Mouse (Mus musculus): ENCODE data around the gene Mfap4.

The Mfap4 gene

GRCm38 (mm10) chr11:61518871-61519270 is 33.6 kb downstream of the Mfap4 start:
- DNase-seq (ENCODE audit: low spot score) = no peak

DNA sequence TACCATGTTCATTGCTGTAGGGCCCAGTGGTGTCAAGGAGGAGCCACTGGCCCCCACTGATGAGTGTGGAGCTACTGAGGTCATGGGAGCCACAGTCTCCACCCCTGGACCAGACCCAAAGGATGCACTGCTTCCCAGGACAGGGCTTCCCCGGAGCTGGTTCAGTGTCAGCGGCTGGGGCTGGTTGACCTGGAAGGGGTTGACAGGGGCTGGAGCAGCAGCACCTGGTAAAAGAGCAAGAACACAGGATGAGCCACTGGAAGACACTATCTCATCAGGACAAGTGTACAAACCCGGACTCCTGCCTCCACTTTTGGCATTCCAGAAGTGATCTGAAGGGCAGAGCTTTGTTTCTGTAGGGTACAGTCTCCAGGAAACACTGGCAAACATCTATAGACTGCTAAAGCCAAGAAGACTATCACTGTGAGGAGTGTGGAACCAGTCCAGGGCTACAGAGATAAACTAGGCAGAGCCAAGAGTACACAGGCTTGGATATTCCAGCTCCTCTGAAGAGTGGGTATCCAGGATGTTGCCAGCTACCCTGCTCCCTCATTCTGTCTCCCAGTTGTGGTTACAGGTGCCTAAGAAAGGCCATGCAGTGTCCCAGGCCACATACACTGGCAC is 34.4 kb downstream of the Mfap4 start:
- DNase-seq (ENCODE audit: low spot score) = no peak

DNA sequence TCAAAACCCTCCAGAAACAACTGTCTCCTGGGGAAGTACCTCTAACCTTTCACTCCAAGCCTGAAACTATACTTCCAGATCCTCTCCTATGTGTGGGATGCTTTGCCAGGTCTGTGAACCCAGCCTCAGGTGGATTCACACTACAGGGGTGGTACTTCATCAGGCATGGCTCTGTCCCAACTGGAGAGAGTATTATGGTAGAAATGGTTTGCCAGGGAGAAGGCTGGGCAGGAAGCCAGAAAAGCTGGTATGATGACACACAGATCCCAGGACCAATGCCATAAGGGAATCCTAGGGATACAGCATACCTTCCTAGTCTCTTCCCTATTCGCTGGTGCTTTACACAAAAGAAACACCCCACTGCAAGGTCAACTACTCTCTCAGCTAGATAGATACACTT is 41.6 kb downstream of the Mfap4 start:
- no peak for DNase-seq (ENCODE audit: low spot score)

- no peak for DNase-seq (ENCODE audit: low spot score)
These were observed 44.1 kb downstream of the Mfap4 start for GRCm38 (mm10) chr11:61529268-61529713.

- DNase-seq (ENCODE audit: low spot score) = no peak
These were observed 47.6 kb downstream of the Mfap4 start for GRCm38 (mm10) chr11:61532820-61533219.

- DNase-seq (ENCODE audit: low spot score) = no peak
These were observed 48.3 kb downstream of the Mfap4 start for GRCm38 (mm10) chr11:61533571-61533970.

GRCm38 (mm10) chr11:61535530-61535929 is 50.3 kb downstream of the Mfap4 start:
- DNase-seq (ENCODE audit: low spot score) = no peak

DNA sequence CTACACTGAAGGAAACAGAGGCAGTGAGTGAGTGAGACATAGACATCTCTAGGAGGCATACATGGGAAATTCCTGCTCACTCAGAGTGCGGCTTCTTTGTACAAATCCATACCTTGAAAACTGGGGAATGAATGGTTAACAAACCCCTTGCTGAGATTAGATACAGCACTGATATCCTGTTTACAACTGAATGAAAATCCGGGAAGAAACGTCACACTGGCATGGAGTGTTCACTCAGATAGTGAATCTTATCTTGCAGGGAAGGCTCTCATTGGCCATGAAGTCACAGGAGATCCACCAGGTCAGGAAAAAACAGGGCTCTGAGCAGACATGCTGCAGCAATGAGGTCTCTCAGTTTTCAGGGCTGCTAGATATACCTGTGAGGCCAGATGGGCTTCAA is 51.7 kb downstream of the Mfap4 start:
- DNase-seq (ENCODE audit: low spot score) = no peak

- DNase-seq (ENCODE audit: low spot score) = no peak
These were observed 52.1 kb downstream of the Mfap4 start for GRCm38 (mm10) chr11:61537362-61537761.

Data from retina, embryonic 14.5 days (tissue).